Mouse (Mus musculus) kidney, postnatal 14 days (tissue): ENCODE results near the gene Shoc2.

Experiments used
- DNase-seq: peaks from one replicate; pipeline ENCODE4 v3.0.0; 2022; ENCODE audit warnings: mixed read lengths

The Shoc2 gene

DNA sequence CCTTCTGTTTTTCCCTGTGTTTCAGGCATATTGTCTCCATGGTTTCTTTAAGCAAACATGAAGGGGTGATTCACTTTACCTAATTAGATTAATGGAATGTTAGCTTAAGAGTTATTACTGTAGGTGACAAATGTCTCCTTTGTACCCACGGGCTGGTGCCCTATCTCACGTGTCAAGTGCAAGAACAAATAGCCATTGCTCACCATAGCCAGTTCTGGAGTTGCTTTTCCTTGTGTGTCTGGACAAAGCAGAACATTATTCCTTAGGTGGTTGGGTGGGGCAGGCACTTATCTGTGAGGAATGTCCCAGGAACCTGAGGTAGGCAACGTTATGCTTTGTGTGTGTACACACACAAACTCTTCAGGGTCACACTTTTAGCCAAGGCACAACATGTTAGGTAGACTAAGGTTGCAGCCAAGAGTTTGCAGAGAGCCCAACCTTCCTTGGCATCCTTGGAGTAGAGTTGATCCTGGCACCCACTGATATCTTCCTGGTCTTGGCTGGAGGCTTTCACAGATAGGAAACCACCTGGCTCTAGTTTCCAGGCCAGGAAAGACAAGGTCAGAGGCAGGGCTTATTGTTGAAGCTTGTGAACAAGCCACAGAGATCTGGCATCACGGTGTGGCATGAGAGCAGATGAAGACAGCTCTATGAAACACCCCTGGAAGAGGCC is 96.4 kb downstream of the Shoc2 start:
- no peak for DNase-seq

DNA sequence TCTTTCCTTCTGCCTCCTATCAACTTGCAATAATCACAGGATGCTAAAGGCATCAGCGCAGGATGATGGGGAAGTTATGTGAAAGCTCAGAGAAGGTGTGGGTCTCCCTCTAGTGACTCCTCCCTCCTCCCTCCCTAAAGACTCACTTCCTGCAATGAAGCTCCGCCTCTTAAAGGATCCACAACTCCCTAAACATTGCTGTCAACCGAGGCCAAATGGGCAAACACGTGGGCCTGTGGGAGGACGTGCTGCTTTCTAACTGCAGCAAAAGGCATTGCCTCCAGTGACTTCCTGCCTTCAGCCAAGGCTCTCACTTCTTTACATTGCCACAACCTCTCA is 96.9 kb downstream of the Shoc2 start:
- no peak for DNase-seq

DNA sequence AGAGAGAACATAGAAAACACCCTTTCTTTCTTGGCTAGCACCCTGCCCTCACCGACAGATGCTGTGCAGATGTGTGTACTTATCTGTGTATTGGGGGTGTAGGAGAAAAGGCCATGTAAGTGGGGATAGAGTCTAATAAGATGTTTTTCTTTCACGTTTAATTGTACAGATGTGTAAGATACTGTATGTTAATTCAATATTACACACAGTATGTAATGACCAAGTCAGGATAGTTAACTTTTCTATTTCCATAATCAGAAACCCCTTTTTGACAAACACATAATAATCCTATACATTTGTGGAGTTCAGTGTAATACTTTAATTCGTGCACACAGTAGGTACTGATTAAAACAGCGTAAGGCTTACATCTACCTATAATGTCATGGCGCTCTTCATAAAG is 99.7 kb downstream of the Shoc2 start, which contains the start of gene Adra2a:
TSS of gene Adra2a (plus strand) at position 301 of the 400 bp plus-strand sequence.
- no peak for DNase-seq

DNA sequence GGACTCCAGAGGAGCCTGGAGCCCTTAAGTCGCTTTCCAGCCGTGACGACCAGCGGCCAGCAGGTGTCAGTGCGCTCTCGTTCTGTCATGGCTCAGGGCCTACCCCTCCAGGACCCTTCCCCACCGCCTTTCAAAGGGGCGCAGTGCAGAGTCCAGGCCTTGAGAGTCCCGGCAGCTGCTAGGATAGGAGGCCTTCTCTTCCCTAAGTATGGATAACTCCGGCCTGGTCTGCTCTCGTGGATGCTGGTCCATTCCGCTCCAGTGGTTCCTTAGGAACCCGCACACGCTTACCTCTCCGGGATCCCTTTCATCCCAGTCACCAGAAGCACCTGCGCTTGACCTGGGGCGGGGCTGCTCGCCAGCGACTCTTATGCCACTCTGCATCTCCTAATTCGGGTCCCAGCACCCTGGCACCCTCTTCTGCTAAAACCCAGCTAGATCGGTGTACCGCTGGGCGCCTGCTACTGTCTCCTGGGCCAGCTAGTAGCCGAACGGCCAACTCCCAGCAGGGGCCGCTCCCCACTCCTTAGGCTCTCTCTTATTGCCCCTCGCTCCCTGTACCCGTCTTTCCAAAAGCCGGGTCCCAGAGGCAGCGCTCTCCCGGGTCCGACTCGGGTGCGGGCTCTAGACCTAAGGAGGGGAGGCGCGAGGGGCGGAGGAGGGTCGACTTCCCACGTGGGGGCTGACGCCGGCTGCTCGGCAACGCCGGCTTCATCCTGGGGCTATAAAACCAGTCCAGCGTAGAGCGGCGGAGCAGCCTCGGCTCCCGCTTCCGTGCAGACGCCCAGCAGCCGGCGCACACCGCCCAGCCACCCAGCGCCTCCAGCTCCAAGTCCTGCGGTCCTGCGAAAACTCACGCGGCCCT is 100.6 kb downstream of the Shoc2 start:
- DNase-seq, result peak; percentile 69

DNA sequence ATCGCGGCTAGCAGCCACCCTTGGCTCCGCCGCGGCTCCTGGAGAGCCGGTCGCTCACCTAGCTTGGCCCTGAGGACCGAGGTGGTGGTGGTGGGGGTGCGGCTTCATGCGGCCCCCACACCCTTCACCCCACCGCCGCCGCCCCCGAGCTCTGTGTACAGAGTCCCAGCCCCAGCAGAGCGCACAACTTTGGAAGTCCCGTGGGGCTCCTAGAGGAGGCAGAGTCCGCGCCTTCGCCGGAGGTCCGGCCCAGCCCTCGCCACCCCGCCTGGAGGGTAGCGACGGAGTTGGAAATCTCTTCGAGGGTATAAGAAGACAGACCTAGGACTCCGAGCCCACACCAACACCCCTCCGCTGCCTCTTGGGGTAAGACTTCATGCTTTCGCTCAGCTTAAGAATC is 101.3 kb downstream of the Shoc2 start:
- DNase-seq, result no peak

DNA sequence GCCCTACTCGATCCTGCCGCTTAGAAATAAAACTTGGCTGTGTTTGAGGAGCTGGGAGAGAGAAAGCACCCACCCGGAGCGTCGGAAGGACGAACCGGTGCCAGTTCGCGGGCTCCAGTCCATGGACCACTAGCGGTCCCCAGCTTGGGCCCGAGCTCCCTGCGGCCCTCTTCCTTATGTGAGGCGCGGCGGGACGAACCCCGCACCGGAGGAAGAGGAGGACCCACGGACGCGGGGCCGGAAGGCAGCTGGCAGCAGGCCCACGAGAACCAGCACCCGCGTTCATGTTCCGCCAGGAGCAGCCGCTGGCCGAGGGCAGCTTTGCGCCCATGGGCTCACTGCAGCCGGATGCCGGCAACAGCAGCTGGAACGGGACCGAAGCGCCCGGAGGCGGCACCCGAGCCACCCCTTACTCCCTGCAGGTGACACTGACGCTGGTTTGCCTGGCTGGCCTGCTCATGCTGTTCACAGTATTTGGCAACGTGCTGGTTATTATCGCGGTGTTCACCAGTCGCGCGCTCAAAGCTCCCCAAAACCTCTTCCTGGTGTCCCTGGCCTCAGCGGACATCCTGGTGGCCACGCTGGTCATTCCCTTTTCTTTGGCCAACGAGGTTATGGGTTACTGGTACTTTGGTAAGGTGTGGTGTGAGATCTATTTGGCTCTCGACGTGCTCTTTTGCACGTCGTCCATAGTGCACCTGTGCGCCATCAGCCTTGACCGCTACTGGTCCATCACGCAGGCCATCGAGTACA is 102.0 kb downstream of the Shoc2 start:
- DNase-seq, result peak; percentile 31

DNA sequence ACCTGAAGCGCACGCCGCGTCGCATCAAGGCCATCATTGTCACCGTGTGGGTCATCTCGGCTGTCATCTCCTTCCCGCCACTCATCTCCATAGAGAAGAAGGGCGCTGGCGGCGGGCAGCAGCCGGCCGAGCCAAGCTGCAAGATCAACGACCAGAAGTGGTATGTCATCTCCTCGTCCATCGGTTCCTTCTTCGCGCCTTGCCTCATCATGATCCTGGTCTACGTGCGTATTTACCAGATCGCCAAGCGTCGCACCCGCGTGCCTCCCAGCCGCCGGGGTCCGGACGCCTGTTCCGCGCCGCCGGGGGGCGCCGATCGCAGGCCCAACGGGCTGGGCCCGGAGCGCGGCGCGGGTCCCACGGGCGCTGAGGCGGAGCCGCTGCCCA is 102.6 kb downstream of the Shoc2 start:
- peak; percentile 3 for DNase-seq

DNA sequence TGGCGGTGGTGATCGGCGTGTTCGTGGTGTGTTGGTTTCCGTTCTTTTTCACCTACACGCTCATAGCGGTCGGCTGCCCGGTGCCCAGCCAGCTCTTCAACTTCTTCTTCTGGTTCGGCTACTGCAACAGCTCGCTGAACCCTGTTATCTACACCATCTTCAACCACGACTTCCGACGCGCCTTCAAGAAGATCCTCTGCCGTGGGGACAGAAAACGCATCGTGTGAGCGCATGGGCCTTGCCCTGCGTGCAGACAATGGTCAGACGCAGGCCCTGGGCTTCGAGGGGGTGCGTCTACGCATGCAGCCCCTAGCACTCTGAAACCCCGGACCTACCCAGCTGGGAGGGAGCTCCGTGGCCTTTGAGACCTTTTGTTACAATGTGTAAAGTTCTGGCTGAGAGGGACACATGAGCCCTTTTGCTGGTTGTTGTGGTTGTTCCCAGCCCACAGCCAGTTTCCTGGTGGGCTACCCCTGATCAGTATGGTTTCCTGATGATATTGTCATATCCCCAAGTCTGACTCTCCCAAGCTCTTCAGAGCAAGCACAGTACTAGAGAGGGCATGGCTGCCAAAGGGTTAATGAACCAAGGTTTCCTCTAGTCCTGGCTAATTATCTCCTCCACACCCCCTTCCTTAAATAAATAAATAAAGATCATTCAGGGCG is 103.4 kb downstream of the Shoc2 start:
- no peak for DNase-seq

DNA sequence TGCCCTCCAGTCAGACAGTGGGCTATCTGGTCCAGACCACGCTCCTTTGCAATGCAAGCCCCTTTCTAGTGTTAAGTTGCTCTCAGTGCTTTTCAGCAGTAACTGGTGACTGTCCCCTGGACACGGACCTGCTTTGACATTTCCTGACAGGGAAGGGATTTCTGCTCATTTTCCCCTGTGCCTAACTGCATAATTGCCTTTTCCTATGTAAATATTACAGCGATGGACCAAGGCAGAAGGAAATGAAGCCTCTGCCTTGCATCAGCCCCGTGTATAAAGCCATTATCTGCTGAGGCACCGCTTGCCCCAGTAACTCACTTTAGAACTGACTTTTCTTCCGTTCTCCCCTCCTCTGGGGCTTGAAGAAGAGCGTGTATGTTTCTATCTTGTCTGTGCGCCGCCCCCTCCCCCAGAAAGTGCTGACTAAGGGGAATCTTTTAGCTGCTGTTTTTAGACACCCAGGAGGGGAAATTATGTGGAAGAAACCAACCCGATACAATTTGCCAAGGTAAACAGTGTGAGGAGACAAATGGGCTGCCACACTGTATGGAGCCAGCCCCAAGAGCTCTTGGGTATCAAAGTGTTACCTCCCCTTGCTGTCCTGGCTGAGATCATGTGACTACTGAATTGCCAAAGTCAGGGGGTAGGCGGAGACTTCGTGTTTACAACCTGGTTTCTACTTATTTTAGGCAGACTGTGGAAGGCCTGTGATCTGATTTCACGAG is 104.2 kb downstream of the Shoc2 start:
- DNase-seq, result no peak

DNA sequence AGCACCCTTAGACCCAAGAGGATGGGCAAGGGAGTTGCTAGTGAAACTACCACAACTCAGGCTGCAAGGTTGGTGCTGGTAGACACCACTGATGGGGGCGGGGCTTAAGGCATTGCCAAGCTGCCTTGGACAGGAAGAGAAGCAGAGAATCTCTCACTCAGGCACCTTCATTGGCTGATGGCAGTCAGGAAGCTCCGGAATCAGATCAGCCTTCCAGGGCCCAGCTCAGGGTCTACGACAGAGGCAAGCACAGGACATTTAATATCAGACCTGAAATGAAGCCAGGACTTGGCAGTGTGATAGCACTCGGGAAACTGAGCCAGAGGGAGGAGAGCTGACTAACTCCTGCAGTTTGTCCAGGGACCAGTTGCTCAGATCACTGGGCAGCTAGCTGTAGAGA is 107.5 kb downstream of the Shoc2 start:
- DNase-seq, result no peak

DNA sequence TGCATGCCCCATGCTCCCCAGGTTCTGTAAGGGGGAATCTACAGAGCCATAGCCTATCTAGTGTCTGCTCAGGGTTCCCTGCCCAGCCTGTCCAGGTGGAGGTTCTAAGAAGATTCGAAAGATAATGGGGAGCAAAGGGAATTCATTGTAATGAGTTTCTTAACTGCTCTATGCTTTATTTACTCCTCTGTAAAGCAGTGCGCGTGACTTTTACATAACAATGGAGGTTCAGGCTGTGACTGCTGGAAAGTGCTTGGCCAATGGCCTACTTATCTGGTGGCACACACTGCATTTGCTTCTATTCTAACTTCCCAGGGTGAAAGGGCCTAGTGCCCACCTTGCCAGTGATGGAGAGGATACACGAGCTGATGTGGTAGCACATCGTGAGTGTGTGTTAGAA is 111.7 kb downstream of the Shoc2 start:
- DNase-seq, result no peak

DNA sequence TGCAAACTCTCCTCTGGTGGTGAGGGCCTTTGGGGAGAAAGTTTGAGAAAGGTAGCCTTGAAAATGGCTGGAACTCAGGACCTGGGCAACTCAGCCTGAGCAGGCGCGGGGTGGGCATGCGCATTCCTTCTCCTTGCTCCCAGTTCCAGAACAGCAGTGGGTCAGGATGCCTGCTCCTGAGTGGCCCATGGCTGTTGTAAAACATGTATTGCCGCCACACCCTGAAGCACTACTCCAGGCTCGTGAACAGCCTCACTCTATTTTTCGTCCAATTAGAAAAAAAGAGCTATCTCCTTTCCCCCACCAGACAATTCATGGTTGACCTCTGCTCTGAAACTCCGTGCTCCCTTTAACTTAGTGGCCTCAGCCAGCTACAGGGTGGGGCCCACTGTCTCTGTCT is 124.3 kb downstream of the Shoc2 start:
- DNase-seq, result no peak

DNA sequence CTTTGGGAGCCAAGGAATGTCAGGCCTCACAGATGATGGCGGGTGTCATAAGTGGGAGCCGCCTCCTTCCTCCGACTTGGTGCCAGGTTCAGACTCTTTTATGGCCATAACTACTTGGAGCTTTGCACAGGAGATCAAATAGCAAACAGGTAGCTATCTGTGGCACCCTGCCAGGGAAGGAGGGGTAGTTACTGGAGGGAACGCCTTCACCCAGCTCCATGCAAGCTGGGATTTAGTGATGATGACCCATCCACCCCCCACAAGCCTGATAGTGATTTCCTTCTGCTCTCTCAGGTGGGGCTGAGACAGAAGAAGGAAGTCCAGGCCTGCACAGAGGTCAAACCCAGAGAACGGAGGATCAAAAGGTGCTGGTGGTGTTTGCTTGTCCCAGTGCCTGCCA is 126.4 kb downstream of the Shoc2 start:
- peak; percentile 21 for DNase-seq

DNA sequence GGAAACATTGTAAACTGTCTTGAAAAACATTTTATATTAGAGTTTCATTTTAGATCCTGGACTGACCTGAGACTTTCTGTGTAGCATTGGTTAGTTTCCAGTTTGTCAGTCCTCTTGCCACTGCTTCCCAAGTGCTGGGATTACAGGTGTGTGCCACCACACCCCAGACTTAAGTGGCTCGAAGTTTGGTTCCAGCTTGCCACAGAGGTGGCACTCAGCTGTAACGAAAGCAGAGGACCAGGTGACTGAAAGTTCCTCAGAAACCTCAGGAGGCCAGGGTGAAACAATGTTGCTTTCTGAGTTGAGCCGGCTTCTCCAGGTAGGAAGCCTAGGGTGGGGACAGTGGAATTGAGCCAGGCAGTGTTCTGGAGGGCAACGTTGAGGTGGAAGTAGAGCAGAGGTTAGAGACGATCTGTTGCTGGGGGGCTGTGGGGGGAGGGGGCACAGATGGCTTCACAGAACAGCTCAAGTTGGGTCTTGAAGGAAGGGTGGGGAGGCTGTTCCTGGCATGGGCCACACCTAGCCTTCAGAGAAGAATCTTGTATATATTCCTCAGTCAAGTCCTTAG is 128.2 kb downstream of the Shoc2 start:
- no peak for DNase-seq

DNA sequence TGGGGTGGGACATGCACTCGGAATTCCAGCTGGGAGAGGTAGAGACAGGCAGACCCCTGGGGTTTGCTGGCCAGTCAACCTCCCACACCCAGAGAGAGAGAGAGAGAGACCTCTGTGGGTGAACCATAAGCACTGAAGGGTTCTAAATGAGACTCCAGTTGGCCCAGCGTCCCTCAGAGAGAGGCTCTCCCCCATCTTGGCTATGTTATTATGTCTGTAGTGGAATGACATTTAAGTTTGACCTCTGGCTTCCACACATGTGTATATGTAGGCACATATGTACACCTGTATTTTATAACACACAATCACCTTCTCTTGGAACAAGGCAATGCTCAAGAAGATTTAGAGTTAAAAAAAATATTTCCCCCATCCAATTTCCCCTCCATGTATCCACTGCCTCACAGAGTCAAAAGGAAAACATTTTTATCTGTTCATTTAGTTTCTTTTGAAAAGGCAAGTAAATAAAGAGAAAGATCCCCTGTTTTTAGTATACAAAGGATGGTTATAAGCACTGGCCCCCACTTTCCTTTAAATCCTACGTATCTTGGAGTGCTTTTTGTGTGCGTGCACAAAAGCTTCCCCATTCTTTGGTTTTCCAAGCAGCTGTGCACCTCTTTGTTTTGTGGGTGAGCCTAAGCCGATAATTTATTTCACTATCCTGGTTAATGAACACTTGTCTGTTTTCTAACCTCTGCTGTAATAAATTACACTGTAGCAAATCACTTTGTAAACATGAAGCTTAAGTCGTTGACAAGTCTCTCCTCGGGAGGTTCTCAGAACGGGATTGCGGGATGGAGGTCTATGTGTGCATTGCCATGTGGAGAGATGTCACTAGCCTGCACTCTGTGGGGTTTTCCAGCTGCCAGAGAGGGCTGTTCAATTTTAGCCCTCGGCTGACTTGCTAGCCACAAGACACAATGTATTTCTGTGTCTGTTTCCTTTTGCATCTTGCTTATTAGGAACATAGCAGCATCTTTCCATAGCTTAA is 132.6 kb downstream of the Shoc2 start:
- DNase-seq, result no peak

DNA sequence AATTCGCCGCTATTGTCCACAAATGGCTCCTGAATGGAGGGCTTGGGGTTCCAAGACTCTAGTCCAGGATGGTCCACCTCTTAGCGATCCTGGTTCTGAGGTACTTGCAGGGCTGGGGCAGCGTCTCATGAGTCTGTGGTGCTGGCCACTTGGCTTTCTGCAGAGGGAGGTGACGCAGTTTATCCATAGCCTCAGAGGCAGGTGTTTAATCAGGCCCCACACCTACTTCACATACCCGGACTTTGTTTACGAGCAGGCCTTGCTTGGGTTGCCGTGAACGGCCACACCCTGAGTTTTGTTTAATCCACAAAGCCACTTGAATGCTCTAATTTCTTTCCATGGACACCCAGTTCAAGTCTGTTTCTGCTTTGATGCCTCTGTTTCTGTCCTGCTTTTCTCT is 137.2 kb downstream of the Shoc2 start:
- DNase-seq, result no peak

DNA sequence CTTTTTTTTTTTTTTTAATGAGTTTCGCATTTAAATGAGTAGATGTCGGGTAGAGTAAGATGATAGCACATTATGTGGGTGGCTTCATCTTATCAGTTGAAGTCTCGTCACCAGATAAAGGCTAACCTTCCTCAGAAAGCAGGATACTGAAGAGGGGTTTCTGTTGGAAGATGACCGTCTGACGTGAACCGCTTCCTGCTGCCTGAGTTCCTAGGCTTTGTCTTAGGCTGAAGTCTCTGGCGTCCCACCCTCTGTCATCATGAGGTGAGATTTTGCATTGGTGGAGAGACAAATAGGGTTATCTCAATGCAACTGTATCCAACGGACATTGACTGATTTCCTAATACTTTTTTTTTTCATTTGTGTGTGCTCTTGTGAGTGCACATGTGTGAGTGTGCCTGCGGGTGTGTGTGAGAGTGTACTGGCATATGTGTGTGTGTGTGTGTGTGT is 137.6 kb downstream of the Shoc2 start:
- no peak for DNase-seq
